8 mouse cellular contexts compared by ENCODE assay signal in genomic region chr9:71215248-71216035, GRCm38 (mm10). TPM values are rescaled to one million over a fixed set of nuclear protein-coding genes. Genes with fewer than 3 reads are reported as not detected.
DNase-seq lines count a peak whose midpoint lies in the region; ATAC-seq and TF ChIP-seq lines count a peak whose summit lies in the region.

TSS of gene Aldh1a2 (plus strand) at chr9:71215789.

- ATAC-seq in embryonic facial prominence, embryonic 11.5 days (replicated peaks; ENCODE audit: insufficient number of reproducible peaks, low FRiP score, low TSS enrichment, low read depth), result peak; percentile 75
- peak; percentile 83 for ATAC-seq in lung, embryonic 15.5 days (ENCODE audit: borderline replicate concordance, extremely low read depth, low FRiP score, low TSS enrichment)

- TF ChIP-seq POLR2A in olfactory bulb, adult 2 months (IDR thresholded peaks at IDR 0.05; ENCODE audit: insufficient read depth, low read depth, low read length), result no peak

- H3K9ac ChIP-seq in embryonic facial prominence, embryonic 11.5 days (replicated peaks; ENCODE audit: low read length), result peak within 1 kb of the TSS; percentile 41
- peak within 1 kb of the TSS; percentile 16; the same call in 1 of the 2 replicates for H3K9ac ChIP-seq in lung, embryonic 15.5 days

- H3K27me3 ChIP-seq in embryonic facial prominence, embryonic 11.5 days (ENCODE audit: control insufficient read depth, insufficient read depth, low read length), result peaks cover 26% of the 10 kb centered on the region
- H3K27me3 ChIP-seq in heart, embryonic 10.5 days (ENCODE audit: insufficient read depth, poor library complexity, severe bottlenecking), result peaks cover 70% of the 10 kb centered on the region
- peaks cover 83% of the 10 kb centered on the region for H3K27me3 ChIP-seq in lung, embryonic 15.5 days

- under 1% methylated on average over 86 of the region's 97 CpGs for WGBS in embryonic facial prominence, embryonic 11.5 days
- WGBS in heart, embryonic 10.5 days, result 2% methylated on average over 97 of the region's 97 CpGs
- WGBS in lung, embryonic 15.5 days, result 1% methylated on average over 97 of the region's 97 CpGs
- WGBS in olfactory bulb, adult 2 months, result 2% methylated on average over 85 of the region's 97 CpGs

- H3K36me3 ChIP-seq in embryonic facial prominence, embryonic 11.5 days (replicated peaks; ENCODE audit: control insufficient read depth, insufficient read depth, low read depth, low read length), result no peaks in the 10 kb centered on the region
- H3K36me3 ChIP-seq in heart, embryonic 10.5 days, result no peaks in the 10 kb centered on the region
- no peaks in the 10 kb centered on the region for H3K36me3 ChIP-seq in lung, embryonic 15.5 days

- peak within 1 kb of the TSS; percentile 78 for H3K4me2 ChIP-seq in embryonic facial prominence, embryonic 11.5 days (ENCODE audit: low read depth, low read length)
- H3K4me2 ChIP-seq in lung, embryonic 15.5 days, result peak within 1 kb of the TSS; percentile 88

- DNase-seq in layer of hippocampus, postnatal 10 days (ENCODE audit: low spot score in 2 of 2), result peak; percentile 38 to 61
- DNase-seq in layer of hippocampus, adult 9-11 months, result no peak
- DNase-seq in embryonic facial prominence, embryonic 11.5 days (ENCODE audit: low spot score), result peak; percentile 76
- peak; percentile 89 for DNase-seq in heart, embryonic 10.5 days (ENCODE audit: low spot score)
- DNase-seq in kidney, adult 9 months, result peak; percentile 41
- DNase-seq in thymus, postnatal 4 days, result peak; percentile 77

- H3K9me3 ChIP-seq in embryonic facial prominence, embryonic 11.5 days (replicated peaks; ENCODE audit: control insufficient read depth, low read length), result no peaks in the 10 kb centered on the region
- no peaks in the 10 kb centered on the region for H3K9me3 ChIP-seq in heart, embryonic 10.5 days
- no peaks in the 10 kb centered on the region for H3K9me3 ChIP-seq in lung, embryonic 15.5 days

- peak within 1 kb of the TSS; percentile 42 for H3K4me3 ChIP-seq in embryonic facial prominence, embryonic 11.5 days (ENCODE audit: low read depth, low read length)
- H3K4me3 ChIP-seq in heart, embryonic 10.5 days, result peak within 1 kb of the TSS; percentile 64
- H3K4me3 ChIP-seq in lung, embryonic 15.5 days, result peak within 1 kb of the TSS; percentile 48
- peak within 1 kb of the TSS; percentile 5; the same call in 1 of the 2 replicates for H3K4me3 ChIP-seq in olfactory bulb, adult 2 months (ENCODE audit: insufficient read depth, low read depth, low read length)

- no peak within 1 kb of the TSS for H3K27ac ChIP-seq in embryonic facial prominence, embryonic 11.5 days (replicated peaks; ENCODE audit: low read depth, low read length)
- H3K27ac ChIP-seq in heart, embryonic 10.5 days, result peak within 1 kb of the TSS; percentile 67
- H3K27ac ChIP-seq in lung, embryonic 15.5 days, result no peak within 1 kb of the TSS
- no peak within 1 kb of the TSS for H3K27ac ChIP-seq in olfactory bulb, adult 2 months (ENCODE audit: insufficient read depth, low read depth, low read length)

- H3K4me1 ChIP-seq in embryonic facial prominence, embryonic 11.5 days (ENCODE audit: control insufficient read depth, insufficient read depth, low read length), result no peaks in the 10 kb centered on the region
- peaks cover 15% of the 10 kb centered on the region for H3K4me1 ChIP-seq in heart, embryonic 10.5 days
- H3K4me1 ChIP-seq in lung, embryonic 15.5 days, result peaks cover 14% of the 10 kb centered on the region
- peaks cover 5% of the 10 kb centered on the region; the same call in 1 of the 2 replicates for H3K4me1 ChIP-seq in olfactory bulb, adult 2 months (ENCODE audit: control insufficient read depth, insufficient read depth, low read length)

- peak; percentile 33; the same call in 1 of the 2 replicates for TF ChIP-seq CTCF in olfactory bulb, adult 2 months (IDR thresholded peaks at IDR 0.05; ENCODE audit: insufficient read depth, low read depth, low read length)

RNA-seq across cellular contexts. Expression of gene Aldh1a2, which starts in this region (rescaled TPM):
- 1 to 10 TPM; 6.1 to 7.9 TPM for total RNA-seq in layer of hippocampus, postnatal 10 days (2021)
- 39.1 and 42.0 TPM in 2 replicates for polyA plus RNA-seq in embryonic facial prominence, embryonic 11.5 days (2014; fragmentation: Nextera tagmentation; extraction: Ambion mirVana)
- polyA plus RNA-seq in heart, embryonic 10.5 days (2016; fragmentation: Nextera tagmentation; extraction: Ambion mirVana), result 21.5 and 33.3 TPM in 2 replicates
- polyA plus RNA-seq in lung, embryonic 15.5 days (2015; fragmentation: Nextera tagmentation; extraction: Ambion mirVana), result 30.6 and 37.3 TPM in 2 replicates
- not detected in 2 replicates for polyA plus RNA-seq in olfactory bulb, adult 2 months (2012; ENCODE audit: insufficient read depth, insufficient read length, low replicate concordance, missing spikeins)

Comparison
In these comparisons a context has a peak if more than half of its experiments do, and no peak if none do; other contexts are left out.
1. RNA of gene Aldh1a2 (polyA plus RNA-seq): 39.1 to 42.0 TPM in embryonic facial prominence, embryonic 11.5 days, 30.6 to 37.3 TPM in lung, embryonic 15.5 days and 21.5 to 33.3 TPM in heart, embryonic 10.5 days; not detected in olfactory bulb, adult 2 months; every median in the first group is over 10 times any median in the second.
2. H3K4me3 ChIP-seq: peak in every context shown above with its lines; median percentile 64 in heart, embryonic 10.5 days; 48 in lung, embryonic 15.5 days; 42 in embryonic facial prominence, embryonic 11.5 days; 5 in olfactory bulb, adult 2 months.